Mouse (Mus musculus) spleen, adult 12 weeks (tissue): ENCODE results near the gene Otoa.
A peak's percentile ranks its signal among the peaks of the same experiment; 100 is the strongest.

Experiments
- DNase-seq: peaks from one replicate; pipeline ENCODE4 v3.0.0; 2022; ENCODE audit warnings: low spot score

Otoa gene

DNA sequence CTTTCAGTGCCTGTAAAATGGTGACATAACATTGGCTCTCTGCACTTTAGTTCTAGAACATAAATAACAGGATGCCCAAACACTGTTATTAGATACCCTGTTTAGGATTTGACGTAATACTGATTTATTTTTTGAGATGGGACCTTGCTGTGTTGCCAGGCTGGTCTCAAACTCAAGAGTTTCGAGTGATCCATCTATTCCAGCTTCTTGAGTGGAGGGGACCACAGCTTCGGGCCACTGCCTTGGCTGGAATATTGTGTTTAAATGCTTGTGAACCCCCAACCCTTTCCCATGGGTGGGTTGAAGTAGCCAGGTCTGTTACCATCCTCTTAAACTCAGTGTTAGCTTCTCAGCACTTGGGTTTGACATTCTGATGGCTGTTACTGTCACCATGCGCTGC lies at the start of gene Otoa:
TSS of gene Otoa (plus strand) at position 301 of the 400 bp plus-strand sequence.
- DNase-seq = no peak

DNA sequence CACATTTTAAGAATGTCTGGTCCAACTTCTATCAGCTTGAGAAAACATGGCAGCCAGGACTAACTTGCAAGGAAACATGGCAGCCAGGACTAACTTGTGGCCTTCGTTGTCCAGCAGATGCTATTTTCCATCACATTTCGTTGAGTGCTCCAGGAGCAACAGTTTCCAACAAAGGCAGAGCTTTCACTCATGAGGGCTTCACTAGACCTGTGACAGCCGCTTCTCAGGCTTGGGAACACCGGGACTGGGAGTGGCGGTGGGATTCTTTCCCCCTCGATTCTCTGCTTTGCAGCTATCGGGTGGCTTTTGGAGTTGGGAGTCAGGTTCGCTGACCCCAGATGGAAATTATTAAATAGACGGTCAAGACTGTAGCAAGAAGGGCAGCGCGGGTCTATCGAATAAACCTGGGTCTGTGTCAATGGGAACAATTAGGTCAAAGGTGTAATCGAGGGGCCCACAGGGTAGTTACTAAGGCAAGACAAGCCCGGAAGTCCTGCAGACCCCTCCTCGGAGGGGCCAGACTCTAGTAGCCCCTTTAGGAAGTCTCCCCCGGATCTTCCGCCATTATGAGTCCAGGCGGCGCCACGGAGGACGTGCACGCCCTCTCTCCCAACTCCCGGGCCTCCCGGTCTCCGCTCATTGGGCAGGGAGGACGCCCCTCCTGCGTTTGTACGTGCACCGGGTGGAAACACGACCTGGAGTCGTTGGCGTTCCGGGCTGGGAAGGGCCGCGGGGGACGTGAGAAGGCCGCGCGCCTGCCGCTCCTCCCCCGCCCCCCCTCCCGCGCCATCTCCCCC lies 47.4 kb upstream of the Otoa start, which contains the start of gene Mettl9:
TSS of gene Mettl9 (plus strand) at position 590 of the 797 bp plus-strand sequence.
- peak; percentile 80 for DNase-seq

GRCm38 (mm10) chr7:121034701-121035141 lies 46.7 kb upstream of the Otoa start:
- peak; percentile 68 for DNase-seq

GRCm38 (mm10) chr7:121035161-121035721 lies 46.2 kb upstream of the Otoa start:
- peak; percentile 16 for DNase-seq

GRCm38 (mm10) chr7:121040595-121040994 lies 40.9 kb upstream of the Otoa start:
- DNase-seq = no peak

DNA sequence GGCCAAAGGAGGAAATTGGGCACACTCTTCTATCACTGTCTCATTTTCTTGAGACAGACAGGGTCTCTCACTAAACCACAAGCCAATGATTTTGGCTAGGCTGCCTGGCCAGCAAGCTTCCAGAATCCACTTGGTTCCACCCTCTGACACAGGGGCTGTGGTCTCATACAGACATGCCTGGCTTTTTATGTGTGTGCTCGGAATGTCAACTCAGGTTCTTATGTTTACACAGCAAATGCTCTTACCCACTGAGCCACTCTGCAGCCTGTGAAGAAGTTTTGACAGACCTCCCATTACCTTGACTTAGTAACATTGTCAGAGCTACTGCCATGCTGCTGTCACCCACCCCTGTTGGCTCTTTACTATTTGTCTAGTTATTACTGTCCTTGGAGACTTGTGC lies 39.5 kb upstream of the Otoa start:
- no peak for DNase-seq

DNA sequence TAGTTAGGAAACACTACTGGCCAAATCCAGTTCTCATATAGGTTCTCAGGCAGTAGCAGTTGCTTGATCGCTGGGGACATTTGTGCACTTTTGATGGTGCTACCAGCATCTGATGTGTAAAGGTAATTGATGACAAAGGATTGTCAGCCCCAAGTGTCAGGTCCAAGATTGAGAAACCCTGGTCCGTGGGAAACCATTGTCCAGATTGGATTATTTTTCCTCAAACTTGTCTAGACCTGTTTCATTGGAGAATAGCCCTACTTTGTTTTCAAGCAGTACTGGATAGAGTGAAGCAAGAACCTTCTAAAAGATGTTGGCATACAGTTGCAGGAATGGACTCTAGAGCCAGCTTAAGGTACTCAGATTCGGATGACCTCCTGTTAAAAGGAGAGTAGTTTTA lies 38.4 kb upstream of the Otoa start:
- no peak for DNase-seq

DNA sequence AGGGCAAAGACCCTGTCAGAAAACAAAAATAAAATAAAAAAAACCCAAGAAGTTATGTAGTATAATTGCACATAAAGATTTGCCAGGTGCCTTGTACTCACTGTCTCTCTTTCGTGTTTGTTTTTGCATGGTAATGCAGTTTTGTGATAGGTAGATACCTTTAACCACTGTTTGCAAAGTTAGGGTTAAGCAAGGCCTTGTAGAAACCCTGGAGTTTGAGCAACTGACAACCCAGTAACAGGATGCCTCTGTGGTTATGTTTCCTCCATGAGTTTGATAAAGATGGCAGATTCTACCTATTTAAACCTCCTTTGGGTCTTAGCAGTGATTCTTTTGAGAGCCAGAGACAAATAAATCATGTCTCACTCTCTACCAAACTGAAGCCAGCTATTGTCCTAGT lies 37.9 kb upstream of the Otoa start:
- no peak for DNase-seq

DNA sequence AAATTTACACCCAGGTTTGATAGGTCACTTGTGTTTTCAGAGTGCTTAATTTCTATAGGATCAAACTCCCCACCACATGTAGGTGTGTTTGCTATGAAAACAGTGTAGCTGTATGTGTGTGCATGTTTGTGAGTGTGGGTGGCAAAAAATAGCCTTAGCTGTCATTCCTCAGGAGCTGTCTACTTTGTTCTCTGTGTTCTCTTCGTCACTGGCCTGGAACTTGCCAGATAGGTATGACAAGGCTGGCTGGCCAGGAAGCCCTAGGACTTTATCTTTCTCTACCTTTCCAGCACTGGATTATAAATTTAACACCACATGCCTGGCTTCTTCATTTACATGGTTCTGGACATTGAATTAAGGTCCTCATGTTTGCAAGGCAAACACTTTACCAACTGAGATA lies 37.2 kb upstream of the Otoa start:
- DNase-seq = no peak

DNA sequence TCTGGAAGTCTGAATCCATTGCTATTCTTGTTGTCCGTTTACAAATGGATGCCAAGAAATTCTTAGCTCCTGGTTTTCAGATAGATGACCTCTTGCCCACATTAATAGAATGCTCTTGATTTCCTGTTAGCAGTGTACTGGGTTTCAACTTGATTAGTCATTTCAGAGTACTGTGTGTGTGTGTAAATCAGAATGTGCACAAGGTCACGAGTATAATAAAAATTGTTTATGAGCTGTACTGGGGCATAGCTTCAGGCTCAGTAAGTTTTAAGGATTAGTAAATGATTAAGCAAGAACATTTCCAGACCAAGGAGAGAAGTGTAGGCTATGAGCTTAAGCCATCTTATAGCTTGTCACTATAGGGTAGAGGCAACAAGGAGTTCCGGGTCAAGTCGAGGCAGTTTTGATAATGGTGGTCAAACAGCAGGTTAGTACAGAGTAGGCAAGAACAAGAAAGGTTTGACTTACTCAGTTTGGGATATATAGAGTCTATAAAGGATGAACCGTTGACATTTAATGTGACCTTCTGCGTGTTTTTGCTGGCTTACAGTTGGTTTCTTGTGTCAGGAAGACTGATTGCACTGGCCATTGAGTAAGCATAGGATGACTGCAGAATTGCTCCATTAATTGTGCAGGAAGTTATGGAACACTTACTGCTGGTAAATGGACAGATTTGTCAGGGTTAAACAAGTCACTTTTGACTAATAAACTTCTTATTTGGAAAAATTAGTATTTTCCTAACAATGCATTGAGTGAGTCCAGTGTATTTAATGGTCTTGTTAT lies 35.6 kb upstream of the Otoa start:
- no peak for DNase-seq

- no peak for DNase-seq
Measured at GRCm38 (mm10) chr7:121047624-121048023, 33.8 kb upstream of the Otoa start.

- no peak for DNase-seq
Measured at GRCm38 (mm10) chr7:121053071-121053470, 28.4 kb upstream of the Otoa start.

DNA sequence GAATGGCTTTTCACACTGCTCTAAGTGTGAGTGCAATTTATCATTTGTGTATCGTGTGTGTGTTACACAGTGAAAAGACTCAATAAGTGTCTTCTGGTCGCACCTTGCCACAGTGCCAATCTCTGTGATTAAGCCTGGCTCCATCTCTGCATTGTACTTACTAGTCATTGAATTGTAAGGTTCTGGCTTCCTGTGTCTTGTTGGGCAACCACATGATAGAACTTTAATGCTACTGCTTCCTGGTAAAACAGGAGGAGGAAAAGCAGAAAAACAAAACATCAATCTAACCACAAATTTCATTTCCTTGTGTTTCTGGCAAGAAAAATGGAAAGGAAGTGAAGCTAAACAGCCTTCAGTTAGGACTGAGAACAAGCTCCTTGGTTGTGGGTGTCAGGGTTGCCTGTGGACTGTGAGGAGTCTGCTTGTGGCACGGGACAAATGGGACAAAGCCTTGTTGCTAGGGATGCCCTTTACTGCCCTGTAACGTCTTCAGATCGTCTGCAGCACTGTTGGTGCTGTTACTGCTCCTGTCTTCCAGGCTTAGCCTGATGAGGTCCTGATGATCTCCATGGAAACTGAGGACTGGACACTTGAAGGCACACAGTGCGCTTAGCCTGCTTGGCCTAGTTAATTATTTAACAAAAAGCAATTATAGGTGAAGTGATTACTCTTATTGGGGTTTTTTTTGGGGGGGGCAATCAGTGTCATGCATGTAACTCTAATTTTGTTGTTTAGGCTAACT lies 21.8 kb upstream of the Otoa start:
- no peak for DNase-seq

GRCm38 (mm10) chr7:121064309-121064708 lies 17.1 kb upstream of the Otoa start:
- DNase-seq = no peak

GRCm38 (mm10) chr7:121071276-121071675 lies 10.2 kb upstream of the Otoa start:
- no peak for DNase-seq

DNA sequence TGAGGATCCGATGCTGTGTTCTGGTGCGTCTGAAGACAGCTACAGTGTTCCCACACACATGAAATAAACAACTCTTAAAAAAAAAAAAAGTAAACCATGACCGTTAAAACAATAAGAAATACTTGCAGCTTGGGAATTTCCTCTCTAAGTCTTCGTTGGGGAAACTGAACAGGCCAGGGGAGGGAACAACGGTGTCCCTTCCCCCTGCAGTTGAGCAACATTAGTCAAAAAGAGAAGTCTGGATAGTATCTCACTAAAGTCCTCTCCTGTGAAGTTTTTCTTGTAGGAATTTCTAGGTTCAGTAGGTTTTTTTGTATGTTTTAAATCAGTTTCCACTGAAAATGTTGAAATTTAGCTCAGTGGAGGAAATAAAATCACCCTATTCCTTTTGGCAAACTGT lies 8.9 kb upstream of the Otoa start:
- DNase-seq = no peak

DNA sequence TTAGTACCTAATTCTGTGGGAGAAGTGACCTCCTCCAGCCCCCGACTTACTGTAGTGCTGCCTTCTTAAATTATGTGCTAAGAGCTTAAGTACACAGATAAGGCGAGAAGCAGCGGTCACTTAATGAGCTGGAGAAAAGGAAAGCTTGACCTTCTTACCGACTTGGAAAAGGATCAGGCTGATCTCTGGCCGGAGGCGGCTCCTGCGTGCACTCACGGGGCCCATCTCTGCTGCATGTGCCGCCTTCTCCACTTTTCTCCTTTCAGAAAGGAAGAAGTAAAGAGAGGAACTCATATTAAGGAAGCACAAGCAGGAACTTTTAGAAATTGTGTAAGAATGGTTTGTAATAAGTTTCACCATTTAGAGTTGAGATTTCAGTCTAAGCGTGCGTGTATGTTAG lies 7.2 kb upstream of the Otoa start, which contains the start of gene Igsf6:
TSS of gene Igsf6 (minus strand) at position 292 of the 400 bp plus-strand sequence.
- no peak for DNase-seq

GRCm38 (mm10) chr7:121074801-121075400 lies 6.5 kb upstream of the Otoa start:
- DNase-seq = no peak

DNA sequence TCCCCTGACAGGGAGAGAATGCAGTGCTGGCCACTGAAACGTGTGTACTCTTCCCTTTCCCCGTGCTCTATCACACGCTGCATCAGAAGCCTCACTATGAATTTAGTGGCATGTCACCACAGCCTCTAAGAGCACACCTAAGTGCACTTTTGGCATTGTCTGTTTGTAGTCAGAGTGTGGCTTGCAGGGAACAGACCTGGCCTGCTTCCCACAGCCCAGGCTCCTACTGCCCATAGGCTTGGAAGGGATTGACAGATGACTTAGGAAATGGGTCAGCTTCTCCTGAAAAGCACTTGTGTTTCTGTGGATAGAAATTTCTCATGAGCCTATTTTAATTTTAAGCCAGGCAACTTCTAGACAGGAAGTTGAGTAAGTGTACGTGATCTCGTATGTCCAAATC lies 6.0 kb upstream of the Otoa start:
- DNase-seq = no peak

DNA sequence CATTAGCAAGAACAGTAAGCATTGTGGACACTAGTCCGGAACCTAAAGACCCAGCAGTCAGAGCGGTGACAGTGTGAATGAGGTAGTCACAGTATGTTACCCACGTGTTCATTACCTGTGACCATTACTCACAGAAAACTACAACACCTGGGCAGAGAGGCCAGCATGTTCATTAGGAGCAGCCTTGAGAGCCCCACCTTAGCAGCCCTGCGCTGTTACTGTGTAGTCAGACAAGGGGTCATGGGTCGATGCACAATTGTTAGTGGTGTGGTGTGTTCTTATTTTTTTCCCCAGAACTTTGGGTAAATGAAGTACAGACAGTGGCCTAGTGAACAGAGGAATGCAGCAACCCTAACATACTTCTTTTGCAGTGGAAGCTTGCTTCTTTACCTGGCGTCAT lies 4.1 kb upstream of the Otoa start:
- no peak for DNase-seq

GRCm38 (mm10) chr7:121077829-121078228 lies 3.6 kb upstream of the Otoa start:
- DNase-seq = no peak

DNA sequence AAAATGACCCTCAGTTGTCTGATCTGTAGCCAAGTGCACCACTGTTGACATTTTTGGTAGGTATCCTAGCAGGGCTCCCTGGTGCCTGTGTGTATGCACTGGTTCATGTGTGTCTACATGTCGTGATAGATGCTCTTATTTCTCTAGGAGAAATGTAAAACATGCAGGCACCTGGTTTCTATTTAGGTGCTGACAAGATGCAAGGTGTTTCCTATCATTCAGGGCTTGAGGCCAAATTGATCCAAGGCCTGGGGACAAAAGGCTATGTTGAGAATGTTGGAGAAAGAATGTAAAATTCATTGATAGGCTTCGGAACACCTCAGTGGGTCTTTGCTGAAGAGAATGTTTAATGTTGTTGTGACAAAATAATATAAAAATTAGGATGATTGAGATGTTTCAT lies 366 bp downstream of the Otoa start:
- no peak for DNase-seq
